Mouse (Mus musculus): ENCODE results near the gene Hmgn1.

DNA sequence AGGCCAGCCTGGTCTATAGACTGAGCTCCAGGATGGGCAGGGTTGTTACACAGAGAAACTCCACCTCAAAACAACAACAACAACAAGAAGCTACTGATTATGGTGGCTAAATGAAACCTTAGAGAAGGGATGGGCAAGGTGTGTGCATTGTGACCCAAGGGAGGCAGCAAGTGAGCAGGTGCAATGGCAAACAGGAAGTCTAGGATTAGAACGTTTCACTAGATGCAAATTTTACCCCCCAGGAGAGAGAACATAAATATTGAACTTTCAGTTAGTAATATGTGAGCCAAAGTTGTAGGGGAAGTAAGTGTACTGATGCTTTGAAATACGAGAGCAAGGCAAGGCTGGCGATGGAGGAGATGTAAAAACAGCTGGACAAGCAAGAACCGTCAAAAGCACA, 17.9 kb downstream of the Hmgn1 start:
- TF ChIP-seq CTCF (IDR thresholded peaks at IDR 0.05; ENCODE audit: borderline replicate concordance, insufficient read depth, low read length) (no peak), POLR2A (IDR thresholded peaks at IDR 0.05; ENCODE audit: low read depth, low read length) (no peak)

Measured in embryonic fibroblast, embryonic 13.5 days (primary cell).